Mouse (Mus musculus) embryonic facial prominence, embryonic 12.5 days (tissue): ENCODE data around the gene Alyref. TPM values are rescaled to one million over a fixed set of nuclear protein-coding genes. Genes with fewer than 3 reads are reported as not detected.
"Not testable (repeated sequence)": the region's sequence is repeated elsewhere in the genome, so short reads cannot be mapped to it uniquely, and the experiment has no call there.

Experiments
- ATAC-seq: fragments of 200-750 bp; cut with Nextera tagmentation; 2 replicates; pipeline ENCODE4 v1.8.0; 2017; ENCODE audit not compliant: insufficient number of reproducible peaks, insufficient read depth, low FRiP score, low TSS enrichment
- H3K27ac ChIP-seq: fragments of 300-500 bp; sonication (generic); 2 replicates; pipeline ENCODE4 v1.5.1; 2016; ENCODE audit warnings: mild to moderate bottlenecking
- H3K27me3 ChIP-seq: fragments of 300-500 bp; sonication (generic); 2 replicates; pipeline ENCODE4 v1.6.1; 2016; ENCODE audit warnings: mild to moderate bottlenecking, moderate library complexity
- H3K36me3 ChIP-seq: fragments of 300-500 bp; sonication (generic); 2 replicates; pipeline ENCODE4 v1.6.1; 2016; ENCODE audit warnings: mild to moderate bottlenecking
- H3K4me1 ChIP-seq: fragments of 300-500 bp; sonication (generic); 2 replicates; pipeline ENCODE4 v1.6.1; 2016
- H3K4me2 ChIP-seq: fragments of 300-500 bp; sonication (generic); replicated peaks from 2 replicates; pipeline ENCODE4 v1.6.1; 2016; ENCODE audit warnings: mild to moderate bottlenecking, moderate library complexity
- H3K4me3 ChIP-seq: fragments of 300-500 bp; sonication (generic); 2 replicates; pipeline ENCODE4 v1.5.1; 2016; ENCODE audit warnings: mild to moderate bottlenecking
- H3K9ac ChIP-seq: fragments of 300-500 bp; sonication (generic); 2 replicates; pipeline ENCODE4 v1.6.1; 2016; ENCODE audit warnings: mild to moderate bottlenecking, moderate library complexity
- H3K9me3 ChIP-seq: fragments of 300-500 bp; sonication (generic); 2 replicates; pipeline ENCODE4 v1.6.1; 2016; ENCODE audit warnings: mild to moderate bottlenecking, moderate library complexity
- WGBS: fragments of 180-500 bp; shearing (Covaris S2); methylation state at CpG from one replicate; pipeline ENCODE4 v1.1.7; 2016; 5-methylcytosine and 5-hydroxymethylcytosine counted together
- polyA plus RNA-seq: library from polyadenylated mRNA; unstranded; fragments of >200 nt; fragmentation: Nextera tagmentation; extraction: Ambion mirVana; gene quantifications from 2 replicates; pipeline ENCODE4 v1.2.1, GENCODE M21; 2016

Alyref gene
- polyA plus RNA-seq, 1 experiment from 2014 or later, result 688 TPM

GRCm38 (mm10) chr11:120582982-120583293 lies 15.2 kb downstream of the Alyref start:
- Histone ChIP-seq H3K36me3 (peaks cover 60% of the 10 kb centered on the region), H3K4me1 (peaks cover 27% of the 10 kb centered on the region)
- not testable (repeated sequence) for H3K27ac ChIP-seq, H3K4me2 ChIP-seq, ATAC-seq, H3K4me3 ChIP-seq, H3K27me3 ChIP-seq, H3K9ac ChIP-seq, H3K9me3 ChIP-seq
- 96% methylated on average over 2 of the region's 2 CpGs for WGBS

DNA sequence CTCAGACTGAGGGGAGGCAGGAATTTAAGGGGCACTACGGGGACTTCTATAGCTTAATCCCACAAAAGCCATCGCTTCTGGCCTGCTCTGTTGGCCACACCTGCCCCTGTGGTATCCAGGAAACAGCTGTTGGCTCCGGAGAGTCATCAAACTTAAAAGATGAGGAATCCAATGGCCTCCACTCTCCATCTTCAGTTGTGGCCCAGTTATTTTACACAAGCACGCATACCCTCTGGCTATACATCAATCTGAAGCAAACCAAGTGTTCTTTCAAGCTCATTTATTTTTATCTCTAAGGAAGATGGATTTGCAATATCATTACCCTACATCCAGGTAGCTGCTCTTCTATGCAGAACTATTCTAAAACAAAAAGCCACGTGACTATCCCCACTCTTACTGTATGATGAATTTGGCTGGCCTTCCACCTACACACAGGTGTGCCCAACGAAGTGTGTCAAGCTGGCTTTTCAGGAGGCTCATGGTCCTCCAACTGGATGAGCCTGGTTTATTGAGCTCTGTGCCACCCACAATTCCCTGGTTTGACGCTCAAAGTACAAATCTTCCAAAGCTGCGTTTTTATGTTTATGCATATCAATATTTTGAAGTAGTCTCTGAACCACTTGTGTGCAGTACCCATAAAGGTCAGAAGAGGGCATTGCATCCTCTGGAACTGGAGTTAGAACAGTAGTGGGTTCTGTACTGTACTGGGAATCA lies 15.7 kb downstream of the Alyref start:
- ATAC-seq, result no peak; the same call in 1 of the 2 replicates
- H3K4me2 ChIP-seq, result peak overlapping the region; percentile 95
- H3K4me3 ChIP-seq, result peak overlapping the region; percentile 92
- 77% methylated on average over 8 of the region's 8 CpGs for WGBS
- no peaks in the 10 kb centered on the region for H3K27me3 ChIP-seq
- H3K36me3 ChIP-seq, result peaks cover 63% of the 10 kb centered on the region
- peaks cover 27% of the 10 kb centered on the region for H3K4me1 ChIP-seq
- peak overlapping the region; percentile 92 for H3K27ac ChIP-seq
- H3K9ac ChIP-seq, result peak overlapping the region; percentile 98; the same call in 1 of the 2 replicates
- H3K9me3 ChIP-seq, result no peaks in the 10 kb centered on the region; the same call in 1 of the 2 replicates

GRCm38 (mm10) chr11:120581490-120582267 lies 16.5 kb downstream of the Alyref start, which contains the start of gene Arhgdia:
Gene Arhgdia, minus strand, starts transcription at chr11:120581624.
- Histone ChIP-seq H3K36me3 (peaks cover 58% of the 10 kb centered on the region), H3K4me2 (peak within 1 kb of the TSS; percentile 95), H3K4me1 (peaks cover 27% of the 10 kb centered on the region), H3K9ac (peak within 1 kb of the TSS; percentile 98), H3K9me3 (no peaks in the 10 kb centered on the region; the same call in 1 of the 2 replicates), H3K27ac (peak within 1 kb of the TSS; percentile 92), H3K4me3 (peak within 1 kb of the TSS; percentile 92), H3K27me3 (no peaks in the 10 kb centered on the region)
- 5% methylated on average over 75 of the region's 75 CpGs for WGBS
- 0 out of 2 replicates have a peak, but pooled peaks have one; percentile 25 for ATAC-seq

DNA sequence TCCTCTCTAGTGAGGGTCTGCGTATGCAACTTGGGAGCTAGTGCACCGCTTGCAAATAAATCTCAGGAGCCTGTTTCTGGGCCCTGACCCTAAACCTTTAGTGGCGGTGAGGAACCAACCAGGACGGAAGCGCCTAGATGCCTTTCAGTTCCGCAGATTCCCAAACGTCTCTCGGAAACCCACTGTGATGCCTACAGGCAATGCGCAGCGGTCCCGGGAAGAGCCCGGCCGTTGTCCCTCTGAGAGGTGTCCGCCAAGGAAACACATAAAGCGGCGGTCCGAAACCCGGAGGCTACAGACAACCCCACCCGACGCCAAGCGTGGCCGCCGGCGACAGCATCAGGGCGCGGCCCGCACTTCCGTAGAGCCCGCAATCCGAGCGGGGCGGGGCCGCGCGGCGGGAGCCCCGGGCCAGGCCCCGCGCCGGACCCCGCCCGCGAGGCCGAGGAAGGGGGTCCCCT lies 17.3 kb downstream of the Alyref start:
- peaks cover 50% of the 10 kb centered on the region for H3K36me3 ChIP-seq
- H3K27ac ChIP-seq, result peak overlapping the region; percentile 92
- peak overlapping the region; percentile 92 for H3K4me3 ChIP-seq
- peaks cover 27% of the 10 kb centered on the region for H3K4me1 ChIP-seq
- no peak for ATAC-seq
- H3K4me2 ChIP-seq, result peak overlapping the region; percentile 95
- H3K27me3 ChIP-seq, result no peaks in the 10 kb centered on the region
- H3K9me3 ChIP-seq, result no peaks in the 10 kb centered on the region; the same call in 1 of the 2 replicates
- peak overlapping the region; percentile 98 for H3K9ac ChIP-seq
- WGBS, result 1% methylated on average over 42 of the region's 44 CpGs

- Histone ChIP-seq H3K9ac (peak overlapping the region; percentile 98), H3K27ac (peak overlapping the region; percentile 92), H3K27me3 (no peaks in the 10 kb centered on the region), H3K36me3 (peaks cover 43% of the 10 kb centered on the region), H3K4me1 (peaks cover 27% of the 10 kb centered on the region), H3K9me3 (no peaks in the 10 kb centered on the region; the same call in 1 of the 2 replicates), H3K4me3 (peak overlapping the region; percentile 92), H3K4me2 (peak overlapping the region; percentile 95)
- ATAC-seq, result no peak
- WGBS, result 52% methylated on average over 7 of the region's 7 CpGs
Measured at GRCm38 (mm10) chr11:120580190-120580589, 18.0 kb downstream of the Alyref start.

GRCm38 (mm10) chr11:120579316-120580107 lies 18.7 kb downstream of the Alyref start:
- Histone ChIP-seq H3K4me2 (peak overlapping the region; percentile 95), H3K36me3 (peaks cover 38% of the 10 kb centered on the region), H3K27me3 (no peaks in the 10 kb centered on the region), H3K4me1 (peaks cover 29% of the 10 kb centered on the region), H3K27ac (peak overlapping the region; percentile 92), H3K9me3 (no peaks in the 10 kb centered on the region; the same call in 1 of the 2 replicates), H3K4me3 (peak overlapping the region; percentile 92), H3K9ac (peak overlapping the region; percentile 98; the same call in 1 of the 2 replicates)
- 0 out of 2 replicates have a peak, but pooled peaks have one; percentile 12 for ATAC-seq
- WGBS, result 61% methylated on average over 15 of the region's 15 CpGs

DNA sequence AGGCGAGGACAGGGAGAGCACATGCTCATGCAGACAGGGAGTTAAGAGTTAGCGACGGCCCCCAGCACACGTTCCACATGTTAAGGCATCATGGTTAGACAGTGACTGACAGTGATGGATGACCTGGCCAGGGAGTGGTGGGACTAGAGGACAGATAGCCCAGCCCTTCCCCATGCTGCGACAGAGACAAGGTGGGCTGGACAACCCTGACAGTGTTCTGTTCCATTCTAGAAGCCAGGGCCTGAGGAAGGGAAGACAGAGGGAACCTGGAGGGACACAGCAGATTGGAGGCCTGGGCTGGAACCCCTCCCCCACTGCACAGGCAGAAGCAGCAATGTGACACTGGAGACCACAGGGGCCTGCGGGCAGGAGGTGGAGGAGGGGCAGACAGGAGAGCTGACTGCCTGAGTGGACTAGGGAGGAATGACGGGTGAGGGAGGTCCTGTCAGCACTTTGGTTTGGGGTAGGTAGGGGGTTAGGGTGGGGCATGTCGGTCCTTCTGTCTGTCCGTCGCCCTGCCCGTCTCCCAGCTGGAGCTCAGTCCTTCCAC lies 19.4 kb downstream of the Alyref start:
- H3K9me3 ChIP-seq, result no peaks in the 10 kb centered on the region
- 73% methylated on average over 11 of the region's 11 CpGs for WGBS
- no peaks in the 10 kb centered on the region for H3K27me3 ChIP-seq
- no peak for ATAC-seq
- H3K4me1 ChIP-seq, result peaks cover 34% of the 10 kb centered on the region
- no peak overlapping the region for H3K27ac ChIP-seq
- H3K9ac ChIP-seq, result 0 out of 2 replicates have a peak overlapping the region, but pooled peaks have one; percentile 98
- H3K4me2 ChIP-seq, result no peak overlapping the region; the same call in 1 of the 2 replicates
- no peak overlapping the region for H3K4me3 ChIP-seq
- peaks cover 31% of the 10 kb centered on the region for H3K36me3 ChIP-seq

GRCm38 (mm10) chr11:120578024-120578693 lies 20.0 kb downstream of the Alyref start:
- H3K4me2 ChIP-seq, result no peak overlapping the region; the same call in 1 of the 2 replicates
- H3K27me3 ChIP-seq, result no peaks in the 10 kb centered on the region
- H3K36me3 ChIP-seq, result peaks cover 26% of the 10 kb centered on the region
- ATAC-seq, result no peak
- no peak overlapping the region for H3K4me3 ChIP-seq
- no peak overlapping the region for H3K9ac ChIP-seq
- H3K27ac ChIP-seq, result 0 out of 2 replicates have a peak overlapping the region, but pooled peaks have one; percentile 11
- H3K9me3 ChIP-seq, result no peaks in the 10 kb centered on the region
- WGBS, result 85% methylated on average over 10 of the region's 10 CpGs
- H3K4me1 ChIP-seq, result peaks cover 34% of the 10 kb centered on the region

- H3K4me3 ChIP-seq, result no peak overlapping the region
- H3K27ac ChIP-seq, result peak overlapping the region; percentile 46; the same call in 1 of the 2 replicates
- H3K4me1 ChIP-seq, result peaks cover 34% of the 10 kb centered on the region
Measured at GRCm38 (mm10) chr11:120577211-120578023, 20.7 kb downstream of the Alyref start.

More at GRCm38 (mm10) chr11:120577211-120578023, 20.7 kb downstream of the Alyref start:
- WGBS, result 84% methylated on average over 7 of the region's 7 CpGs
- ATAC-seq, result no peak
- Histone ChIP-seq H3K4me2 (no peak overlapping the region), H3K36me3 (peaks cover 26% of the 10 kb centered on the region), H3K27me3 (no peaks in the 10 kb centered on the region), H3K9ac (no peak overlapping the region), H3K9me3 (no peaks in the 10 kb centered on the region)
